Mouse (Mus musculus) adipocyte (in vitro differentiated cells): Measurements from ENCODE around the gene Phf3.

ENCODE experiments used
- DNase-seq: peaks from one replicate; pipeline ENCODE4 v3.0.0-alpha.2; 2016; ENCODE audit warnings: low spot score

Gene Phf3

DNA sequence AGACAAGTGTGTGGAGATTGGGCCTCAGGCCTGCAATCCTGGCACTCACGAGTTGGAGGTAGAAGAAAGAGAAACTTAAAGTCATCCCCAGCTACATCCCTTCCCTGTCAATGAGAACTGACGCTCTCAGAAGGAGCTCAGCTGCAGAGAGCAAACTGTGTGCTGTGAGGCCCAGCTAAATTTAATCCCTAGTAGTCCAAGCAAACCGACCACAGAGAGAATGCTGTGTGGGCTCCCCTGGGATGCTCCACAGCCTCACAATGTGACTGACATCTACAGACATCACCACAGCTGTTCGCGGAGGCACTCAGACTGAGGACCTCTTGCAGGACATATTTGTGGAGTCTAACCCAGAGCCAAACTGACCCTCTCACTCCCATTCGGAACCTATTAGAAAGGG, 54.3 kb downstream of the Phf3 start:
- DNase-seq, result no peak

DNA sequence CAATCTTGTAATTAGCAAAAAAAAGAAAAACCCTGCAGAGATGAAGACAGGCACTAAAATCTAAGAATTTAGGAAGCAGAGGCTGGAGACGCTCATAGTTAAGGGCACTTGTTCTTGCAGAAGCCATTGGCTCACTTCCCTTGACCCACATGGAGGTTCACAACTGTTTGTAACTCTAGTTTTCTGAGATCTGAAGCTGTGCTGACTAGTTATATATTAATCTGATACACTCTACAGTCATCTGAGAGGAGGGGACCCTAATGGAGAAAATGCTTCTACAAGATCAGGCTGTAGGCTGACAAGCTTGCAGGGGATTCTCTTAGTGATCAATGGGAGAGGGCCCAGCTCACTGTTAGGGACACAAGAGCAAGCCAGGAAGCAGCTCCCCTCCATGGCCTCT, 58.1 kb downstream of the Phf3 start:
- DNase-seq, result no peak

- DNase-seq, result no peak
Observed at GRCm38 (mm10) chr1:30814987-30815386, 58.7 kb downstream of the Phf3 start.

DNA sequence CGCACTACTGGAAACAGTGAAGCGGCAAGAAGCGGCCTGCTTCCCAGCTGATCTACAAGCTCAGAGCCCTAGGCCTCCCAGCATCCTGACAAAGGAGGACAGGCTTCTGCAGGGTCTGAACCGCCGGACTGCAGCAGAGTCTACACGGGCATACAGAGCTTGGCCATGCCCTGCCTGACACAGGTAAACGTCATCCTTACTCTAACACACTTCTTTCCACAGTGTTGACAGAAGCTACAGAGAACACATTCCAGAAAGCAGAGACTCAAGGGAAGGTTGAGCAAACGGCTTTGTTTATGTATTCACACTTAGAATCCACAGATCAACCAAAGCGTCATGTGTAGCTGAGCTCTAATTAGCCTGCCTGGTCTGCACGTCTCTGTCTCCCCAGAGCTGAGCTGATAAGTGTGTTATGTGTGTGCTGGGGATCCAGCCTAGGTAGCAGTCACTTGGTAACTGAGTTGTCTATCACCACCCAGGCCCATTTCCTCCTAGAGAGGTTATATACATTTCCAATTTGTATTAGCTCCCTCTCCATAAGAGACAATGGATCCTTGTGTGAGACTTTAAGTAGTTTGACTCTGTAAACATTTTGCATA, 65.5 kb downstream of the Phf3 start:
- DNase-seq, result no peak

GRCm38 (mm10) chr1:30805688-30806285, 67.9 kb downstream of the Phf3 start:
- DNase-seq, result no peak

- DNase-seq, result no peak
Observed at GRCm38 (mm10) chr1:30804919-30805318, 68.8 kb downstream of the Phf3 start.

DNA sequence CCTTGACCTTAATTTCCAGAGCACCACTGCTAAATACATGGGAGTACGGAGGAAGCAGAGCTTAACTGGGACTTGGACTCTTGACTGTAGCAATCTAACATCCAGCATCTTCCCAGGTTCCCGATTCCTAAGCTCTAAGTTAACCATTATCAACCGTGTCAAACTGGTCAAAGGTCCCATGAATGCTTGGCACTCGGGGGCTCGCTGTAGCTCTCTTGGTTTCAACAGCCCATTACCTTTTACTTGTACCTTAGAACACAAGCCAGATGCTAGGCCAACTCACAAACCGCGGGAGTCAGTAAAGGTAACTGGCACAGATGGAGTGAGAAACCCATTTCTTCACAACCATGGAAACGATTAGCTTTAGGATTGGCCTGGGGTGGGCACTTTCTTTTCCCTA, 71.8 kb downstream of the Phf3 start:
- DNase-seq, result no peak

- no peak for DNase-seq
Observed at GRCm38 (mm10) chr1:30799277-30799834, 74.4 kb downstream of the Phf3 start.

DNA sequence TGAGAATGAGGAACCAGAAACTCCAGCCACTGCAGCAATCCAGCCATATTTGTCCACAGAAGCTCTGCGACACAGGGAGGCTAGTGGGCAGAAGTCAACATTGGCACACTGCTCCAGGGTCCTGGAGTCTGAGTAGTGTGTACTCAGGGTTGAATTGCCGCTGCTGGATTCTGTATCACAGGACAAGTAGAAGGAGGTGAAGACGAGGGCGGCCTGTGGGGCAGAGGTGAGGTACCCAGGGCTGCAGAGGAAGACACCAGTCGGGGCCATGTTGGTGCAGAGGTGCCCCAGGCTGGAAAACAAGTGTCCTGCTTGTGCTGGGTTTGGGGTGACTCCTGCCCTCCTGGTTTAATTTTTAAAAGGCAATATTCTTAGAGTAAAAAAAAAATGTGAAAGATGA, 79.1 kb downstream of the Phf3 start:
- DNase-seq, result no peak

DNA sequence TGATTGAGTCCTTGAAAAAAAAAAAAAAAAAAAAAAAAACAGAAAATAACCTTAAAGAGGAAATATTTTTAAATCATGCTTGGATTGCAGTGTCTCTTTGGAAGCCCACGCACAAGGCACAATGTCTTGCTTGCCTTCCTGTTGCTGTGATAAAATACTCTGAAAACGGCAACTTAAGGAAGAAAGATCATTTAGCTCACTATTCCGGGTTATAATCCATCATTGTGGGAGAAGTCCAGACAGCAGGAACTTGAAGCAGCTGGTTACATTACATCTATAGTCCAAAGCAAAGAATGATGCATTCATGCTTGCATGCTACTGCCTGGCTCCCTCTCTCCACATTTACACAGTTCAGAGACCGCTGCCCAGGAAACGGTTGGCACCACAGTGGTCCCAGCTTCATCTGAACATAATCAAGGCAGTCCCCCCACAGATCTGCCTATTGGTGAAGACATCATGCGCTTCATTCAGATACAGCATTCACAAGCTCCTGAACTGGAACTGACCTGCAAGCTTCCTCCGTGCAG, 80.3 kb downstream of the Phf3 start:
- DNase-seq, result no peak

DNA sequence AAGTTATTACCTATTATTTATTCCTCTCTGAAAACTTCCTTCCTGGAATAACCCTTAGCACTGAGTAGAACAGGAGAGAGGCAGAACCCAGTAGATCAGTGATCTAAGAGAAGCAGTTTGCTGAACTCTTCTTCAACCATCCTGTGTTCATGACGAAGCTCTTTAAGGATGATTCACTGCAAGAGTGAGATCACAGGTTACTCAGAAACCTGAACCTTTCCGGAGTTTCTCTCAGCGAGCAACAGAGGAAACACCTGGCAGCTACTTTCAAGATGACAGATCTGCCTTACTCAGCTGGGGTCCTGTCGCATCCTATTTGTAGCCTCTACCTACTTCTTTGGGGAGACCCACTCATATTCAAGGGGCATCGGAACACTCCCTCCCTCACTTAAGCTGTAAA, 80.8 kb downstream of the Phf3 start:
- DNase-seq, result no peak

DNA sequence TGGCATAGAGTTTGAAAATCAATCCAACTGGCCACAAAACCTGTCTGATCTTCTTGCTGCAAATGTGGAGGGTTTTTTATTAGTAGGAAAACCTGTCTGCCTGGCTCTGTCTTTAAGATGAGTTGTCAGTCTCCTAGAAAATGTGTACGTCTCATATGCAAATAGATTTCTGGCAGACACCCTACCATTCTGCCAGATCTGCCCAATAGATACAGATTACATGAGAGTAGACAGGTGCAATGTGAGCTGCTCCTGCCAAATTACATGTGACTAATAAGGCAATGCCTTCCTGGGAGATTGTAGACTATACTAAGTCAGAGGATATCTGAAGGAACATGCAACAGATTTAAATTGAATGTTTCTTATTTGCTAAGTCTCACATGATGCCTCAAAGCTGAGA, 83.5 kb downstream of the Phf3 start:
- no peak for DNase-seq

- DNase-seq, result no peak
Observed at GRCm38 (mm10) chr1:30789689-30790088, 84.0 kb downstream of the Phf3 start.

DNA sequence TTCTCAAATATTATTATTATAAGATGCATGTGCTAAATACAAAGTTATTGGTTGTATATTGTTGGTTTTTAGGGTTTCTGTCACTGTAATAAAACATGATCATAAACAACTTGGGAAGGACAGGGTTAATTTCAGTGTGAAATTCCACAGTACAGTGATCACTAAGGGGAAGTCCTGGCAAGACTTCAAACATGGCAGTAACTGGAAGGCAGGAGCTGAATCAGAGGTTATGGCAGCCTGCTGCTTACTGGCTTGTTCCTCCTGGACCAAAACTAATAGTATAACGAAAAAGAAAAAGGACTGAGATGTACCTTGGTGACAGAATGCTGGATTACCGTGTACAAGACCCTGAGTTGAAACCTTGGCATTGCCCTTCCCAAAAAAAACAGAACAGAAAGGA, 84.7 kb downstream of the Phf3 start:
- DNase-seq, result no peak

DNA sequence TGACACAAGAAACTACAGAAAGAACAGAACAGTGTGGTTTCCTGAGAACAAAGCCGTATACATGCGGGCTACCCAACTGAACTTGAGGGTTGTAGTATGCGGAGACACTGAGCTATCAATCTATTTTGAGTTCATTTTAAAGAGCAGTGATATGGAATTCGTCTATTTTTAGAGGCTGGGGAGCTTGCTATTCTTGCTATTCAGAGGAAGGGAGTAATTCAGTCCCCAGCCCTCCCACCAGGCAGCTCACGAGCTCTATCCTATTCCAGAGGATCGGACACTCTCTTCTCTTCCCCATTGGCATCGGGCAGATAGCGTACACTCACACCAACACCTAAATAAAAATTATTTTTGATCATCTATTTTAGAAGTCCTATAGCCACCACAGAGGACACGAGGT, 87.1 kb downstream of the Phf3 start:
- DNase-seq, result no peak

DNA sequence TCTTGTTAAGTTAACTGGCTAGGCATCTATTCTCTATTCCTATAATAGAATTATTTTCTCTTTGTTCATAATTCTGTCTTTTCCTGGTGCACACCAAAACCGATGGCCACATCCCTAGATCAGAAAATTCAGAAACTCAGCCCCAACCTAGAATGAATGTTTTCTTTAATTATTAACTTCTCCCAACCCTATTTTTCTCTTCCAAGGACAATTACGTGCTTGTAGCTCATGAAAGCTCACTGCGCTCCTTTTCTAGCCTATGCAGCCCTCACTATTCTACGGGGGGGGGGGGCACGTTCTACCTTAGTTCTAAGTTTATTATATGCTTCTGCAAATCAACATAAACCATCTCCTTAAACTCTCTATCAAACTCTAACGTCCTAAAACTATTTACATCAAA, 90.0 kb downstream of the Phf3 start:
- no peak for DNase-seq

DNA sequence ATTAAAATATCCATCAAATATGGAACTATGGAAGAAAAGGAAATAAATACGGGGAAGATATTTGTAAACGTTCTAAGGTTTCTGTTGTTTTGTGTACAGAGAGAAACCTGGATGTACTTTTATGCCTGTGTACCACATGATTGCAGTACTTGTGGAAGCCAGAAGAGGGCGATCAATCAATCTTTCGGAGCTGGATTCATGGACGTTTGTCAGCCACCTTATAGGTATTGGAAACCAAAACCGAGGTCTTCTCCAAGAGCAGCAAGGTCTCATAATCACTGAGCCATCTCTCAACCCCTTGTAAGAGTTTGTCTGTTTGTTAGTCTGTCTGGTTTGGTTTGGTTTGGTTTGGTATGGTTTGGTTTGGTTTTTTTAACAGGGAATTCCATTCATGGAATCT, 93.4 kb downstream of the Phf3 start:
- peak; percentile 20 for DNase-seq

DNA sequence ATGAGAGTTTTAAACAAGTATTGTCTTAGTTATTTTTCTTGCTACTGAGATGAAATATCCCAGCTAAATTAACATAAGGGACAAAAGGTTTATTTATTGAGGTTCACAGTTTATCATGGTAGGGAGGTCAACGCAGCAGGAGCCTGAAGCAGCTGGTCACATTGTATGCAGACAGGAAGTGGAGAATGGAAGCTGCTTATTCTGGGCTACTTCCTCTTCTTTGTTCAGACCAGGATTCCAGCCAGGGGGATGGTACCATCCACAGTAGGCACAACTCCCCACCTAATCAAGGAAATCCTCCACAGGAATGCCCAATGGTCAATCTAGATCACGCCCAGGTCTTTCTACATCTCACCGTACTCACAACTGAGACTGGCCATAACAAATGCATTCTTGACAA, 94.2 kb downstream of the Phf3 start:
- no peak for DNase-seq

DNA sequence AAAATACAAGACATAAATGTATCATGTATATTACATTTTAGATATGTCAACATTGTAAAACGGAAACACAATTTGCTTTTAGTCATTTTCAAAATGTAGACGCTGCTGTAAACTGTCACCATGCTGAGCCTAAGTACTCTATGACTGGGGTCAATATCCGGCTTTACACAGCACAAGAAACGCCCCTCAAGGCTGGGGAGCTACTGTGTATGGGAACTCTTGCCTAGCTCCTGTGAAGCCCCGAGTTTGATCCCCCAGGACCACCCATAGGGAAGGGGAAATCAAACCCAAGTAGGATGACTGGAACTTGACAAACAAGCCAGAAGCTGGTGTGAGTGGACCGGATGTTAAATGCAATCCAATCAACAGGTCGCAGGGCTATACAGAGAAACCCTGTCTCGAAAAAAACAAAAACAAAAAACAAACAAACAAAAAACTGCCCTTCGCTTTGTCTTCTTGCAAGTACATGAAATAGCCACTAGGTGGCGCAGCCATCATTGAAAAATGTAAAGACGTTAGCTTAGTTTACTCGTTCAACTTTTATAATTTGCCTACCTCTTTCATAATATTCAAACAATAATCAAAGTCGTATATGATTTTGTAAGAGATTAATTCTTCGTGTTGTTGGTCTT, 95.2 kb downstream of the Phf3 start:
- DNase-seq, result peak; percentile 78

DNA sequence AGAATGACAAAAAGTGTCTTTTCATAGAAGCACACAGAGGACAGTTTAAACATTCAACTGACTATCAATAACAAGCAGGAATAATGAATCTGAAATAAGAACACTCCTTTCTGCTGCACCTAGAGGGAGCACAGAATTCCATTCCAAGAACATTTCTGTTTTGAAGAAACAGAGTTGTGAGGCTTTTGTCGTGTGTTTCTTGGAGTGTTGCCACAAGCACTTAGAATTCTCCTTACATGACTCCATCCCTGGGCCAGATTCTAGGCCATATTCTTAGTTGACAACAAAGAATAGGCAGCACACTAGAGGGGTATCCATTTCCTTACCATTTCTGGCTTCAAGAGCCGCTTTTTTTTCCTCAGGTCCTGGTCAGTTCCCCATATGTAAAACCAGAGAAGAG, 97.5 kb downstream of the Phf3 start:
- DNase-seq, result peak; percentile 33

GRCm38 (mm10) chr1:30773662-30774061, 100.1 kb downstream of the Phf3 start:
- DNase-seq, result no peak

DNA sequence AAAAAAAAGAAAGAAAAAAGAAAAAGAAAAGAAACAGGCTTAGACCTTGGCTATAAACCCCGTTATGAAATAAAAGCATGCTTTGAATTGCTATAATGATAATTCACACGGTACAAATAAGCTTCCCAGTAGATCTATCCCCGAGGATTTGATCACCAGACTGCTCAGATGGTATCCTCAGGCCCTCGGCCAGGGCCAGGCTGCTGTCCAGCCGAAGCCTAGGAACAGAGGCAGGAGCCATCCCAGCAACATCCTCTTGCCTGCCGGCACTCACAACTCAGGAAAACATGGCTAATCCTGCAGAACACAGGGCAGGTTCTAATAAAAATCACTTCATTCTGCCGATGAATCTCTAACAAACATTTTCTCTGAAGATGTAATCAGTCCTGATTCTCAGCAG, 100.9 kb downstream of the Phf3 start:
- DNase-seq, result no peak

- no peak for DNase-seq
Observed at GRCm38 (mm10) chr1:30771772-30772171, 101.9 kb downstream of the Phf3 start.
